Mouse (Mus musculus) heart, adult 2 months (tissue): ENCODE data around the gene Trpv3.

ENCODE experiments used
- CTCF ChIP-seq: fragments of 200-600 bp; IDR thresholded peaks from 2 replicates; pipeline ENCODE4 v1.8.1; 2022; ENCODE audit warnings: antibody characterized with exemption, mild to moderate bottlenecking, moderate library complexity
- EP300 ChIP-seq: fragments of 200-500 bp; IDR thresholded peaks from 2 replicates; pipeline ENCODE4 v1.6.1; 2011; ENCODE audit warnings: low read depth, low read length, control low read depth; ENCODE audit not compliant: insufficient read depth
- POLR2A ChIP-seq: fragments of 200-500 bp; IDR thresholded peaks from 2 replicates; pipeline ENCODE4 v1.6.1; 2011; ENCODE audit warnings: mild to moderate bottlenecking, low read depth, low read length, control low read depth; ENCODE audit not compliant: insufficient read depth

GRCm38 (mm10) chr11:73289621-73290020, 22.4 kb downstream of the Trpv3 start:
- TF ChIP-seq CTCF: no peak
- TF ChIP-seq EP300: no peak
- no peak for TF ChIP-seq POLR2A
